Mouse (Mus musculus) forebrain, embryonic 15.5 days (tissue): ENCODE results near the gene Atp6v1fnb. TPM values are rescaled to one million over a fixed set of nuclear protein-coding genes. Genes with fewer than 3 reads are reported as not detected.

Experiments
- ATAC-seq: fragments of 200-750 bp; cut with Nextera tagmentation; replicated peaks from 2 replicates; pipeline ENCODE4 v1.8.0; 2017; ENCODE audit warnings: mild to moderate bottlenecking, moderate TSS enrichment, moderate library complexity
- H3K27ac ChIP-seq: fragments of 300-500 bp; sonication (generic); replicated peaks from 2 replicates; pipeline ENCODE4 v1.5.1; 2015; ENCODE audit warnings: mild to moderate bottlenecking, inconsistent platforms
- H3K27me3 ChIP-seq: fragments of 300-500 bp; sonication (generic); 2 replicates; pipeline ENCODE4 v1.6.1; 2015; ENCODE audit warnings: inconsistent platforms
- H3K36me3 ChIP-seq: fragments of 300-500 bp; sonication (generic); 2 replicates; pipeline ENCODE4 v1.6.1; 2015; ENCODE audit warnings: mild to moderate bottlenecking, inconsistent platforms
- H3K4me1 ChIP-seq: fragments of 300-500 bp; sonication (generic); 2 replicates; pipeline ENCODE4 v1.6.1; 2015; ENCODE audit warnings: inconsistent platforms
- H3K4me2 ChIP-seq: fragments of 300-500 bp; sonication (generic); replicated peaks from 2 replicates; pipeline ENCODE4 v1.6.1; 2015; ENCODE audit warnings: mild to moderate bottlenecking, inconsistent platforms
- H3K4me3 ChIP-seq: fragments of 300-500 bp; sonication (generic); 2 replicates; pipeline ENCODE4 v1.5.1; 2015; ENCODE audit warnings: mild to moderate bottlenecking, inconsistent platforms
- H3K9ac ChIP-seq: fragments of 300-500 bp; sonication (generic); replicated peaks from 2 replicates; pipeline ENCODE4 v1.6.1; 2015; ENCODE audit warnings: mild to moderate bottlenecking, inconsistent platforms
- H3K9me3 ChIP-seq: fragments of 300-500 bp; sonication (generic); 2 replicates; pipeline ENCODE4 v1.6.1; 2016; ENCODE audit warnings: inconsistent platforms
- WGBS: fragments of 180-500 bp; shearing (Covaris S2); methylation state at CpG from one replicate; pipeline ENCODE4 v1.1.7; 2015; ENCODE audit warnings: mixed read lengths; 5-methylcytosine and 5-hydroxymethylcytosine counted together
- polyA plus RNA-seq: library from polyadenylated mRNA; unstranded; fragments of >200 nt; fragmentation: Nextera tagmentation; extraction: Ambion mirVana; gene quantifications from 2 replicates; pipeline ENCODE4 v1.2.1, GENCODE M21; 2015

Gene Atp6v1fnb
- 0.29 TPM in 1 of 2 replicates, not detected in the other for polyA plus RNA-seq

DNA sequence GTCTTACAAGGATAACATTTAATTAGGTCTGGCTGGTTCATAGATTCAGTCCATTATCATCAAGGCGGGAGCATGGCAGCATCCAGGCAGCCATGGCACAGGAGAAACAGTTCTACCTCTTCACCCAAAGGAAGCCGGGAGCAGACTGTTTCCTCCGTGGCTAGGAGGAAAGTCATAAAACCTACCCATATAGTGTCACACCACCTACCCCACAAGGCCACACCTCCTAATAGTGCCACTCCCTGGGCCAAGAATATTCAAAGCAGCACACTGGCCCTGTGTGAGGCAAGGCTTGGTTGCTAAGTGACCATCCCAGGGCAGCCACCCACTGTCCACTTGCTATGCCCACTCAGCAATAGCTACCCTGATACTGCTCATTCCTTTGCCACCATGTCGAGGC, at the start of gene Atp6v1fnb:
Gene Atp6v1fnb, plus strand, starts transcription at position 301 of the 400 bp plus-strand sequence.
- Histone ChIP-seq H3K36me3 (peaks cover 13% of the 10 kb centered on the region), H3K27ac (no peak within 1 kb of the TSS), H3K9me3 (no peaks in the 10 kb centered on the region), H3K4me3 (no peak within 1 kb of the TSS), H3K9ac (no peak within 1 kb of the TSS), H3K4me2 (no peak within 1 kb of the TSS), H3K4me1 (peaks cover 21% of the 10 kb centered on the region), H3K27me3 (no peaks in the 10 kb centered on the region)
- no peak for ATAC-seq
- 94% methylated on average over 4 of the region's 4 CpGs for WGBS

DNA sequence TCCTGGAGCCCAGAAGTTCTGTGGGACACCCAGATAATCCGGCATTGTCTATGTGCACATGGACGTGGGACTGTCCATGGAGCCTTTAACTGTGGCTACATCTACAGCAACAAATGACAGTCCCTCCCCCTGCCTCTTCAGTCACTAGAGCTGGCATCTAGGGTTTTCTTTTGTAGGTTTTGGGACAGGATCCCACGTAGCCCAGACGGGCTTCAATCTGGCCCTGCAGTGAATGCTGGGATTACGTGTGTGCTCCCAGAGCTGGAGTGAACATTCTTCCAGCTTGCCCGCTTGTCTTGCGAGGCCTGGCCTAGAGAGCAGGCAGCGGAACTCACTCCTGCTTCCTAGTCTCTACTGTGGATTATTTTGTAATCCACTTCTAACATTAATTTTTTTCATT, 46.1 kb upstream of the Atp6v1fnb start:
- Histone ChIP-seq H3K36me3 (no peaks in the 10 kb centered on the region), H3K4me3 (no peak overlapping the region), H3K4me1 (no peaks in the 10 kb centered on the region), H3K9me3 (no peaks in the 10 kb centered on the region), H3K4me2 (no peak overlapping the region), H3K27ac (no peak overlapping the region), H3K9ac (no peak overlapping the region), H3K27me3 (no peaks in the 10 kb centered on the region)
- ATAC-seq, result no peak
- 77% methylated on average over 8 of the region's 8 CpGs for WGBS

DNA sequence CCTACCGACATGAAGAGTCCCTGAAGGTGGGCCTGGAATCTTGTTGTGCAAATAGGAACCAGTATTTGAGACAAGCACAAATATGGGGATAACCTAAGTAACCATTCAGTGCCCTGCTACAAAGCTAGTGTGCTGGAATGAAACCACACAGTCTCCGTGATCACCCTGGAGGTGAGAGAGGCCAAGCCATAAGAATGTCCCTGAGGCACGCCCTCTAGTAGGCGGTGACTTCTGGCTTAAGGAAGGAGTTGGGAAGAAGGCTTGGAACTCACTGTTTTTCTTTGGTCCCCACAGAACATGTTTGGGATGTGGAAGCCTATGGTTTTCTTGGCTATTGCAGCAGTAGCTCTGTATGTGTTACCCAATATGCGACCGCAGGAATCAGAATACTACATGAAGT, 44.9 kb upstream of the Atp6v1fnb start:
- Histone ChIP-seq H3K4me1 (peaks cover 3% of the 10 kb centered on the region; the same call in 1 of the 2 replicates), H3K9ac (no peak overlapping the region), H3K4me3 (no peak overlapping the region), H3K9me3 (no peaks in the 10 kb centered on the region), H3K4me2 (no peak overlapping the region), H3K36me3 (no peaks in the 10 kb centered on the region), H3K27me3 (no peaks in the 10 kb centered on the region), H3K27ac (no peak overlapping the region)
- ATAC-seq, result no peak
- 83% methylated on average over 6 of the region's 6 CpGs for WGBS

DNA sequence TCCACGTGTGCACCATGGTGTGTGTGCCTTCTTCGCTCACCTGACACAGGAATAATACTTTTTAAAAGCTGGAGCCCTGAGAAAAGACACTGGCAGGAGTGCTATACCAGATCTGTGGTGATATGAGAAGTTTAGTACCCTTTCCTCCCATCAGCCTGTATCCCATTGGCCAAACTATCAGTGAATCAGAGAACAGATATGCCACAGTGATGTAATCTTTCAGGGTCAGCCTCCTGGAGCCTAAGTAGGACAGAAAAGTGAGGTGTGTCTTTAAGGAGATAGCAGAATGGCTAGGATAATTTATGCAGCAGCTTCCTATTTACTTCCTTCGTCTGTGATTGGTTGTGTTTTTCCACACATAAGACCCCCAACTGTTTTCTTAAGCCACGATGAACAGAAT, 43.1 kb upstream of the Atp6v1fnb start:
- no peak overlapping the region for H3K9ac ChIP-seq
- H3K4me2 ChIP-seq, result no peak overlapping the region
- H3K36me3 ChIP-seq, result no peaks in the 10 kb centered on the region
- peaks cover 18% of the 10 kb centered on the region for H3K4me1 ChIP-seq
- no peak overlapping the region for H3K4me3 ChIP-seq
- no peak for ATAC-seq
- 58% methylated on average over 4 of the region's 4 CpGs for WGBS
- no peaks in the 10 kb centered on the region for H3K9me3 ChIP-seq
- H3K27ac ChIP-seq, result no peak overlapping the region
- H3K27me3 ChIP-seq, result peaks cover 5% of the 10 kb centered on the region; the same call in 1 of the 2 replicates

DNA sequence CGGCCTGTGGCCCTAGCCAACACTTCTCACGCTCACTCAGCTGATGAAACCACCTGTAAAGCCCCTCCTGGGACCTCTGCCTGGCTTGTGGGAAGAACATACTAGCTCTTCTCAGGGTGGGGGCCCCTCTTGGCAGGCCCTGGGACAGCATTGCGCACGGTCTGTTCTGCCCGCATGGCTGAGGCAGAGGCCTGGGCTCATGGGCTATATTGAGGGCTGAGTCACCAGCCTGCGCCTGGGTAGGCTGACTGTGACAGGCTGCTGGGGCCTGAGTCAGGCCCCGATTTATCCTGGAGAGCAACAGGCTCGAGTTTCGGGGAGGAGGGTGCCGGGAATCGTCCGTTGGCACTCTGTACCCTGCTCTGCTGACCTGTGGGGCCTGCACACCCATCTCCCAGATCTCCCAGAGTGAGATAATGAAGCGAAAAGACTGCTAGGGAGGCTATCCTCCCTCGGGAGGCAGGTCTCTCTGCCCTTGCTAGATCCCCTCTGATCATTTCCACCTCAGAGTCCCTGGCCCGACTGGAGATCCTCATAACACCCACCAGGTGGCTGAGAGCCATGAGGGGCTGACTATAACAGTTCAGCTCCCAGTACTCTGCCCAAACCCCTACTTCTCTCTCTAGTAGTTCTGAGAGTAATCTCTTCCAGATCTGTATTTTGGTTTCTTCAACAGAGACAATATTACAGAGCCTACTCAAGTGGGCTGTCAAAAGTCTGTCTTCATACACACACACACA, 40.4 kb upstream of the Atp6v1fnb start:
- no peak for ATAC-seq
- Histone ChIP-seq H3K27me3 (peaks cover 24% of the 10 kb centered on the region), H3K9ac (no peak overlapping the region), H3K36me3 (no peaks in the 10 kb centered on the region), H3K27ac (no peak overlapping the region), H3K4me3 (no peak overlapping the region), H3K4me1 (peaks cover 44% of the 10 kb centered on the region), H3K4me2 (no peak overlapping the region), H3K9me3 (no peaks in the 10 kb centered on the region)
- 47% methylated on average over 15 of the region's 15 CpGs for WGBS

DNA sequence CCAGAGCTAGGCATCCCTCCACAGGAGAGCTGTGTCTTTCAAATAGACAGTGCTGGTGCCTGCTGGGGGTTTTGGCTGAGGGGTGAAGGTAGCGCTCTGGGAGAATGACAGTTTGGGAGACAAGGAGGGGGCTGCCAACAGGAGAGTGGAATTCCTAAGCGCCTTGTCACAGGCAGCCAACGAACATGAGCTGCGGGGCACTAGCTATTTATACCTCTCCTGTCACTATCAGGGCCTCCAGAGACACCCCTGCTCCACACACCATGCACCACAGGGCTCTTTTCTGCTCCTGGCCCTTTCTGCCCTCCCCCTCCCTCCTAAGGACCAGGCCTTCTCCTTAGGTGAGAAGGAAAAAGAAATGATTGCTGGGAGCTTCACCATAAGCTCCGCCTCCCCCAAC, 39.8 kb upstream of the Atp6v1fnb start:
- Histone ChIP-seq H3K4me1 (peaks cover 51% of the 10 kb centered on the region), H3K27ac (no peak overlapping the region), H3K36me3 (no peaks in the 10 kb centered on the region), H3K9ac (no peak overlapping the region), H3K4me2 (no peak overlapping the region), H3K4me3 (no peak overlapping the region), H3K27me3 (peaks cover 25% of the 10 kb centered on the region), H3K9me3 (no peaks in the 10 kb centered on the region)
- no peak; the same call in 1 of the 2 replicates for ATAC-seq
- 31% methylated on average over 5 of the region's 5 CpGs for WGBS

DNA sequence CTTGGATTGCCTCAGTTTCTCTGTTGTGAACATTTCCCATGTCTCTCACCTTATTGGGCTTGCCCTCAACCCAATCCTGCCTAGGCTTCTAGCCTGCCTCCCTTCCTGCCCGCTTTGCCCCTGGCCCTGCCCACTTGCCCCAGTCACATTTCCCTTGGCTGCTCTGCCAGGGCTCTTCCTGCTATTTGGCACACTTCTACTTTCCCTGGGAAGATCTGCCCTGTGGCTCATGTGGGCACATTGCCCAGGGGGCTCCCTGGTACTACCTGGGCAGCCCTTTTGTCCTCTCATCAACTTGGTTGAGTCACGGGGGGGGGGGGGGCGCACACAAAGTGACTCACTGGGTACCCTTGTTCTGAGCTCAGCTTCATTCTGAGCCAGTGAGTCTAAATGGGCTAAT, 39.1 kb upstream of the Atp6v1fnb start:
- Histone ChIP-seq H3K4me2 (no peak overlapping the region), H3K4me1 (peaks cover 53% of the 10 kb centered on the region), H3K36me3 (no peaks in the 10 kb centered on the region), H3K4me3 (no peak overlapping the region), H3K9ac (no peak overlapping the region), H3K27ac (no peak overlapping the region), H3K9me3 (no peaks in the 10 kb centered on the region), H3K27me3 (peaks cover 25% of the 10 kb centered on the region)
- WGBS, result 30% methylated on average over 3 of the region's 3 CpGs
- no peak for ATAC-seq

DNA sequence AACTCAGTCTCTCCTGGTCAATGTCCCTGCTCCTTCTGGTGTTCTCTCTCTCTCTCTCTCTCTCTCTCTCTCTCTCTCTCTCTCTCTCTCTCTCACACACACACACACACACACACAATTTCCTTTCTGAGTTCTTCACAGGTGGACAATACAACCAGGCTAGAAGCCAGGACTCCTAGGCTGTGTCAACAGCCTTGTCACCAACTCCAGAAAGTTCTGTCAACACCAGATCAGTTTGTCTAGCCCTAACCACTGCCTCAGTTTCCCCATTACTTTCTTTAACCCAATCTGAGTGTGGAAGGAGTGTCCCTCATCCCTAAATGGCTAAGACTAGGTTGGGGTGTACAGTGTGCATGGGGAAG, 38.6 kb upstream of the Atp6v1fnb start:
- H3K36me3 ChIP-seq, result no peaks in the 10 kb centered on the region
- no peaks in the 10 kb centered on the region for H3K9me3 ChIP-seq
- peak overlapping the region; percentile 80 for H3K4me2 ChIP-seq
- peaks cover 53% of the 10 kb centered on the region for H3K4me1 ChIP-seq
- H3K27ac ChIP-seq, result no peak overlapping the region
- peak overlapping the region; percentile 49 for H3K9ac ChIP-seq
- ATAC-seq, result no peak
- H3K27me3 ChIP-seq, result peaks cover 25% of the 10 kb centered on the region
- H3K4me3 ChIP-seq, result peak overlapping the region; percentile 45

DNA sequence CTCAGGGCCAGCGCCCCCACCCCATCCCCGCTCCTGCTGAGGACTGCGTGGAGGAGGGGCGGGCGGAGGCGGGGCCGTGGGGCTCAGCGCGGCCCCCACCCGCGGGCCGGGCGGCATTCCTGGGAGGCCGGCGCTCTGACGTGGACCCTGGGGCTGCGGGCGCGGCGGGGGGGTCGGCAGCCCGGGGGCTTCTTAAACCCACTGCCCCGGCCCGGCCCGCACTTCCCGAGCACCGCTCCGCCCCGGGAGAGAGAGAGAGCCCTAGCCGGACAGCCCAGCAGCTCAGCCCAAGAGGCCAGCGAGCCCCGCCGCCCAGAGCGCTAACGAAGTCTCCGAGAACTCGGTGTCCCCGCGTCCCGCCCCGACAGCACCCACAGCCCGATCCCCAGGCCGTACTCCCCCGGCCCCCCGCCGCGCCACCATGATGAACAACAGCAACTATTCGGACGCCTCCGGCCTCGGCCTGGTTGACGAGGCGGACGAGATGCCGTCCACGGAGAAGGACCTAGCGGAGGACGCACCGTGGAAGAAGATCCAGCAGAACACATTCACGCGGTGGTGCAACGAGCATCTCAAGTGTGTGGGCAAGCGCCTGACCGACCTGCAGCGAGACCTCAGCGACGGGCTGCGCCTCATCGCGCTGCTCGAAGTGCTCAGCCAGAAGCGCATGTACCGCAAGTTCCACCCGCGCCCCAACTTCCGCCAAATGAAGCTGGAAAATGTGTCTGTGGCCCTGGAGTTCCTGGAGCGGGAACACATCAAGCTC, 38.0 kb upstream of the Atp6v1fnb start, which contains the start of gene Flnc:
Gene Flnc, plus strand, starts transcription at position 219 of the 766 bp plus-strand sequence.
- H3K4me3 ChIP-seq, result peak within 1 kb of the TSS; percentile 45
- no peak within 1 kb of the TSS for H3K27ac ChIP-seq
- H3K4me1 ChIP-seq, result peaks cover 53% of the 10 kb centered on the region
- peaks cover 25% of the 10 kb centered on the region for H3K27me3 ChIP-seq
- no peak; the same call in 1 of the 2 replicates for ATAC-seq
- no peaks in the 10 kb centered on the region for H3K9me3 ChIP-seq
- no peaks in the 10 kb centered on the region for H3K36me3 ChIP-seq
- peak within 1 kb of the TSS; percentile 80 for H3K4me2 ChIP-seq
- under 1% methylated on average over 77 of the region's 77 CpGs for WGBS
- H3K9ac ChIP-seq, result peak within 1 kb of the TSS; percentile 49

DNA sequence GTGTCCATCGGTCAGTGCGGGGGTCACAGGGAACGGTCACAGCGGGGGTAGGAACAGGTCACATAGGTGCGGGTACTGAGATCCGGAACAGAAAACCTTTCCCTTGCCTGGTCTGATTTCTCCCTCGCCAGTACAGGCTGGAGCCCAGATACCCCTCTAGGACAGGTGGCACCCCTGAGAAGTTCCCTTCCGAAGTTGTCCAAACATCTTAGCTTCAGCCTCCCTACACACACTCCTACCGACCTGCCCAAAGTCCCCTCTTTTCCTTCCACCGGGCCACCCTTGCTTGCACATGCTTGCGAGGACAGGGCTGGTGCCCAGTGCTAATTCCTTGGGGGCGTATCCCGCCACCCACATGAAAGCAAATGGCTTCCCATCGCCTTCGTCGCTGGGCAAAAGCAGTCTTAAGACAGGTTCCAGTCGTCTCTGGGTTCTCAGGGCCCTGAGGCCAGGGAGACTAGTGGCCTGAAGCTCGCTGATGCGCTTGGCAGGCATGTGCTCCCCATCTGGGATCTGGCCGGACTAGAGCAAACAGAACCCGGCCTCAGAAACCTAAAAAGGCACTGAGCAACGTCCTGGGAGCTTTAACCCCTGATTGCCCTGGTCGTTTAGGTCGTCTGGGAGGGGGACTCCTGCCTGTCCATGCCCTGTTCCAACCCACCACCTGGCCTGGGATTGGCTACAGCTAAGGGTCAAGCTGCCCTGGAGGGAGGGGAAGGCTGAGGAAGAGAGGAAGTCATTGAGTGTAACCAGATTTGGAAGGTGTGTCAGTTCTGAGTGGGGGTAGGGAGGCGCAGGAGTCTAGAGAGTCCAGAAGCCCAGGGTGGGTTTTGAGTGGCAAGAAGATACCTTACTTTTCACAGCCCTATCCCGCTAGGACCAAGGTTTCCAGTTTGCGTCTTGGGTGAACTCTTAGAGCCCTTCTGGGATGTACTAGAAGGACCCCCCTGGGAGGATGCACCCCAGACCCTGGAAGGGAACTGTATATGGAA, 37.1 kb upstream of the Atp6v1fnb start:
- Histone ChIP-seq H3K9ac (no peak overlapping the region), H3K27me3 (peaks cover 25% of the 10 kb centered on the region)

DNA sequence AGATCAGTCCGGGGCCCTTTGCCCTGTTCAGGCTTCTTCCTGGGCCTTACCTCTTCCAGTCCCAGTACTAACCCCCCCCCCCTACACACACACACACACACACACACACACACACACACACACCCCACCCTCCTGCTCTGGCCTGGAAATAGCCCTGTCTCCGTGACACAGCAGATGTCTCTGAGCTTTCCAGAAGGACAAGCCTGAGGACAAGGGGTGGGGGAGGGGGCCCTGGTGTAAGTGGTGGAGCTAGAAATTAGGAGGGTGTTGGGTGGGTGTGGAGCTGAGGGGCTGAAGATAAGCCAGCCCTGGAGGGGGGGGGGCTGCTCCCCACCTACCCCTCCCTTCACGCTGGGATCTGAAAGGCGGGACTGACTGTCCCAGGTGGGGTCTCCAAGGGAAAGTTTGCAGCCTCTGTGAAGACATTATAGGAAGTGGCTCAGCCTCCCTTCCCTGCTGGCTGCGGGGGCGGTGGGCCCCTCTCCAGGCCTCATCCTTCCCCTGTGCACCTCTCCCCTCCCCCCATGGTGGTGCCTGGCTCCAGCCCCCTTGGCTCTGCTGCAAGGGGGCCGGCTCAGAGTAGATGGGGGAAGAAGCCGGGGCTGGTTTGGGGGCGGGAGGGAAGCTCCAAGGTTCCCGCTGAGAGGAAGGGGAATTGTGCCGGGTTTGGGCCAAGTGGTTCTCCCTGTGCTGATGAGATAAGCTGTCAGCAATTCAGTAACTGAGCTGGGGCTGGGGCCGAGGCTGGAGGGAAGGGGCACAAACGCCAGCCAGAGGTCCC, 36.1 kb upstream of the Atp6v1fnb start:
- Histone ChIP-seq H3K9ac (no peak overlapping the region), H3K4me2 (peak overlapping the region; percentile 22), H3K4me3 (no peak overlapping the region), H3K27ac (peak overlapping the region; percentile 40), H3K4me1 (peaks cover 53% of the 10 kb centered on the region), H3K9me3 (no peaks in the 10 kb centered on the region), H3K36me3 (no peaks in the 10 kb centered on the region), H3K27me3 (peaks cover 25% of the 10 kb centered on the region)
- WGBS, result 6% methylated on average over 13 of the region's 13 CpGs
- peak; percentile 23; the same call in 1 of the 2 replicates for ATAC-seq

More for the DNA sequence above, 37.1 kb upstream of the Atp6v1fnb start:
- no peaks in the 10 kb centered on the region for H3K9me3 ChIP-seq
- H3K4me1 ChIP-seq, result peaks cover 53% of the 10 kb centered on the region
- no peak for ATAC-seq
- peak overlapping the region; percentile 45 for H3K4me3 ChIP-seq
- 9% methylated on average over 27 of the region's 27 CpGs for WGBS
- no peaks in the 10 kb centered on the region for H3K36me3 ChIP-seq
- no peak overlapping the region for H3K27ac ChIP-seq
- peak overlapping the region; percentile 80 for H3K4me2 ChIP-seq
